Mouse (Mus musculus): ENCODE data around the gene Ntmt1. TPM values are rescaled to one million over a fixed set of nuclear protein-coding genes. Genes with fewer than 3 reads are reported as not detected.

Ntmt1 gene
- polyA plus RNA-seq, 1 experiment, result 23.8 TPM

GRCm38 (mm10) chr2:30823385-30824153 lies 15.9 kb downstream of the Ntmt1 start:
- Histone ChIP-seq H3K27me3 (ENCODE audit: control insufficient read depth, insufficient read depth, low read length) (no peaks in the 10 kb centered on the region), H3K4me1 (ENCODE audit: control insufficient read depth, insufficient read depth, insufficient read length, low read length) (peaks cover 9% of the 10 kb centered on the region), H3K27ac (ENCODE audit: insufficient read depth, low read depth, low read length) (no peak overlapping the region), H3K36me3 (ENCODE audit: control insufficient read depth, insufficient read depth, low read length) (peaks cover 39% of the 10 kb centered on the region), H3K4me3 (ENCODE audit: low read depth, low read length) (no peak overlapping the region)
- WGBS, result 70% methylated on average over 13 of the region's 13 CpGs
- no peak for TF ChIP-seq CTCF (IDR thresholded peaks at IDR 0.05; ENCODE audit: extremely low read depth, insufficient read length, insufficient replicate concordance, low read depth, low read length)
- TF ChIP-seq POLR2A (IDR thresholded peaks at IDR 0.05; ENCODE audit: low read depth, low read length), result no peak

DNA sequence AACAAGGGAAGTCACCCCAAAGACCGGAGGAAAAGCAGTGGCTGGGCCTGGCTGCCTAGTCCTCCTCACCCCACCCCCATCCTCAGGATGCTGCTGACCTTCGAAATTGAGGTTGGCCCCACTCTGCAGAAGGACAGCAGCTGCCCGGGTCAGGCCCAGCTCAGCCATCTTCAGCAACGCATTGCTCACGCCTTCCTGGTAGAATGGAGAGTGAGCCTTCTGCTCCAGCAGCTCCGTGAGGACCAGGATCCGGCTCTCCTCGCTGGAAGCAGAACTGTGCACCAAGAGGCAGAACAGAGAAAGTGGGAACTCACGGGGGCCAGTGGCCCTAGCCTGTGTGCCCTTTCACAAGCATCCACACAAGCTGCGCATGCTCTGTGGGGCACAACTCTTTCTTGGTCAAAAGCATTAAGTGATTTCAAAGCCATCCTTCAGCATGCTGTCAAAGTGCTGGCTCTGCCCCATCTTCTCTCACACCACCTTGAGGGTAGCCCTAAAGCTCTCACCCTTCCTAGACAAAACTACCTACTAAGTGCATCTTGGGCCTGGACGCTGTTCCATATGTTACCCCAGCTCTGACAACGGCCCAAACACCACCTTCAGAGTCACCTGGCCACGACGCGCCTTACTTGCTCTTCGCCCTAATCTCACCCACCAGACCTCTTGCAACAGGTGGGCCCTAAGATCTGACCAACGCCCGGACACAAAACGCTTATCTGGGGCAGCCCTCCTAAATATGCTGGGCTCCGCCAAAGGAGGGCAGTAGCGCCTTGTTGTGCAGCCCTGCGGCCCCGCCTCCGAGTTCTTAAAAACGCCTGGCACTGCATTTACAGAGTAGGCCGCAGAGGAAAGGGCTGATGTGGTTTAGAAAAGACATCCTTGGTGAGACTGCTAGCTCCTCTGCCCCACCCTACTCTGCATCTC lies 19.5 kb downstream of the Ntmt1 start:
- Histone ChIP-seq H3K4me1 (ENCODE audit: control insufficient read depth, insufficient read depth, insufficient read length, low read length) (peaks cover 9% of the 10 kb centered on the region), H3K4me3 (ENCODE audit: low read depth, low read length) (peak overlapping the region; percentile 88), H3K27me3 (ENCODE audit: control insufficient read depth, insufficient read depth, low read length) (no peaks in the 10 kb centered on the region), H3K27ac (ENCODE audit: insufficient read depth, low read depth, low read length) (no peak overlapping the region), H3K36me3 (ENCODE audit: control insufficient read depth, insufficient read depth, low read length) (peaks cover 31% of the 10 kb centered on the region)
- TF ChIP-seq CTCF (IDR thresholded peaks at IDR 0.05; ENCODE audit: extremely low read depth, insufficient read length, insufficient replicate concordance, low read depth, low read length) (no peak), POLR2A (IDR thresholded peaks at IDR 0.05; ENCODE audit: low read depth, low read length) (no peak)
- WGBS, result 25% methylated on average over 26 of the region's 26 CpGs

DNA sequence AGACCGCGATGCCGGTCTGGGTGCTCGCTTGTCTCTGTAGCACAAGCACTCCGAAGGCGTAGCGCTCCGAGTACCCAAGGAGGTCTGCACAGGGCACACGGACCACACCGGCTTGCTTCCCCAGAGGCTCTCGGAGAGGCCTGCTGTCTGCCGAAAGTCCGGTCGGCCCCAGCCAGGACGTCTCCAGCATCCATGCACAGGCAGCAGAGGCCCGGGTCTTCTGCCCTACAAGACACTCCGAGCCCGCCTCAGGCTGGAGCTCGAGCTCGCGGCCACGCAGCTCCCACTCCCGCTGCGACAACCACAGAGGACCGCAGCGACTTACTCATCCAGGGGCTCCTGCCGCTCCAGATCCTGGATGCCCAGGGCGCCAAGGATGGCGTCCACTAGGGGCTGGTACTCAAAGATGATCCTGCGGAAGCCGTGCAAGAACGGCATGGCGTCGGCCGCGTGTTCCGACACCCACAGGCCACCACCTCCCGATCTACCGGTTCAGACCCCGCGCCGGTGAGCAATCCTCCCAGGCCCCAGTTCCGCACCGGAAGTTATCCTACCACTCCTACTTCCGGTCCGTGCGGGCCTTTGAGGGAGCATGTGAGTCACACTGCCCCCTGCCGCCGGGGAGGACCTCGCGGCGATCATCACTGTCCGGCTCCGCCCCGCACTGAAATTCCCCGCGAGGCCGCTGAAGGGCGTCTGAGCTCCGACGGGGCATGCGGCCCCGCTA lies 20.3 kb downstream of the Ntmt1 start:
- peak; percentile 87 for TF ChIP-seq CTCF (IDR thresholded peaks at IDR 0.05; ENCODE audit: extremely low read depth, insufficient read length, insufficient replicate concordance, low read depth, low read length)
- peak; percentile 69 for TF ChIP-seq POLR2A (IDR thresholded peaks at IDR 0.05; ENCODE audit: low read depth, low read length)
- peaks cover 9% of the 10 kb centered on the region for H3K4me1 ChIP-seq (ENCODE audit: control insufficient read depth, insufficient read depth, insufficient read length, low read length)
- H3K27ac ChIP-seq (ENCODE audit: insufficient read depth, low read depth, low read length), result no peak overlapping the region
- WGBS, result under 1% methylated on average over 63 of the region's 63 CpGs
- no peaks in the 10 kb centered on the region for H3K27me3 ChIP-seq (ENCODE audit: control insufficient read depth, insufficient read depth, low read length)
- peak overlapping the region; percentile 88 for H3K4me3 ChIP-seq (ENCODE audit: low read depth, low read length)
- H3K36me3 ChIP-seq (ENCODE audit: control insufficient read depth, insufficient read depth, low read length), result peaks cover 25% of the 10 kb centered on the region

GRCm38 (mm10) chr2:30829315-30829714 lies 21.7 kb downstream of the Ntmt1 start:
- TF ChIP-seq CTCF (IDR thresholded peaks at IDR 0.05; ENCODE audit: extremely low read depth, insufficient read length, insufficient replicate concordance, low read depth, low read length) (peak; percentile 53; the same call in 1 of the 2 replicates), POLR2A (IDR thresholded peaks at IDR 0.05; ENCODE audit: low read depth, low read length) (no peak)
- H3K27ac ChIP-seq (ENCODE audit: insufficient read depth, low read depth, low read length), result no peak overlapping the region
- no peak overlapping the region for H3K4me3 ChIP-seq (ENCODE audit: low read depth, low read length)
- H3K36me3 ChIP-seq (ENCODE audit: control insufficient read depth, insufficient read depth, low read length), result peaks cover 11% of the 10 kb centered on the region
- WGBS, result 40% methylated on average over 5 of the region's 5 CpGs
- H3K4me1 ChIP-seq (ENCODE audit: control insufficient read depth, insufficient read depth, insufficient read length, low read length), result peaks cover 9% of the 10 kb centered on the region
- no peaks in the 10 kb centered on the region for H3K27me3 ChIP-seq (ENCODE audit: control insufficient read depth, insufficient read depth, low read length)

DNA sequence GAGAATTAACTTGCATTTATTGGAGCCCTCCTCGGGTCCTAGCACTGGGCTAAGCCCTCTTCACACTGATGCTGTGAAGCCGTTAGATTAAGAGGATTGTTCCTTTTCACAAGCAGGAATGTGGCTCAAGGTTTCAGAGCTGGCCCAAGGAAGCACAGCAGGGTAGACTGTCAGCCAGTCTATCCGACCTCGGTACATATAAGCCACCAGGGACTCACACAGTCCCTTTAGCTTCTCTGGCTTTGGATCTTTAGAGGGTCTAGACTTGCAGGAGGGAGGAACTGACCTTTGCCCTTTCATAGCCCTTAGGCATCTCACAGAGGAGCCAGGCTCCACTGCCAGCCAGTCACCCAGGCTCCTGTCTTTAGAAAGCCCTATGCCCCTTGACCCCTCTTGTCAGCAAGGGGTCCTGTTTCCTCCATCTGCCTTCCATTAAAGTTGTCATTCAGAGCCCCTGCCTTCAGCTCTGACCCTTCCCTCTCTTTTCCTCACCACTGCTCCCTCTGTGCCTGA lies 22.7 kb downstream of the Ntmt1 start, which contains the start of gene Asb6:
Asb6 (minus strand) TSS at position 51 of the 513 bp plus-strand sequence.
- Histone ChIP-seq H3K36me3 (ENCODE audit: control insufficient read depth, insufficient read depth, low read length) (peaks cover 2% of the 10 kb centered on the region; the same call in 1 of the 2 replicates), H3K4me3 (ENCODE audit: low read depth, low read length) (no peak within 1 kb of the TSS), H3K27me3 (ENCODE audit: control insufficient read depth, insufficient read depth, low read length) (no peaks in the 10 kb centered on the region), H3K27ac (ENCODE audit: insufficient read depth, low read depth, low read length) (no peak within 1 kb of the TSS), H3K4me1 (ENCODE audit: control insufficient read depth, insufficient read depth, insufficient read length, low read length) (peaks cover 9% of the 10 kb centered on the region)
- TF ChIP-seq POLR2A (IDR thresholded peaks at IDR 0.05; ENCODE audit: low read depth, low read length) (no peak), CTCF (IDR thresholded peaks at IDR 0.05; ENCODE audit: extremely low read depth, insufficient read length, insufficient replicate concordance, low read depth, low read length) (no peak)
- 52% methylated on average over 4 of the region's 4 CpGs for WGBS

DNA sequence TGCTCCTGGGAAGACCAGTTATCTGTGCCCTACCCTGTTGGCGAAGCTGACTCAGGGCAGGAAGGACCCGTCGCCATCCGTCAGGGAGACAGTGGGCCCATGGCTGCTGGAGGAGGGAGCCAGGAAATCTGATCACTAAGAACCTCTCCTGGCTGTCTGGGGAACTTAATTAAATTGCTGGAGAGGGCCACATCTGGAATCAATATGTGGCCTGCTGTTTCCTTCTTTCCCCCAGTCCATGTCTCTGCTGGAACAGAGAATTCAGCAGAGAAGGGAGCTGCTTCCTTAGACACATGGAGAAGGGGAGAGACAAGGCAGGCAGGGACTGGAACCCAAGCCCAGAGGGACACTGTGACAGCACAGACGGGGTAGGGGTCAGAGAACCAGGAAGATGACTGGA lies 26.0 kb downstream of the Ntmt1 start:
- Histone ChIP-seq H3K27ac (ENCODE audit: insufficient read depth, low read depth, low read length) (no peak overlapping the region), H3K4me1 (ENCODE audit: control insufficient read depth, insufficient read depth, insufficient read length, low read length) (no peaks in the 10 kb centered on the region), H3K4me3 (ENCODE audit: low read depth, low read length) (no peak overlapping the region), H3K27me3 (ENCODE audit: control insufficient read depth, insufficient read depth, low read length) (peaks cover 5% of the 10 kb centered on the region; the same call in 1 of the 2 replicates), H3K36me3 (ENCODE audit: control insufficient read depth, insufficient read depth, low read length) (no peaks in the 10 kb centered on the region)
- 70% methylated on average over 5 of the region's 5 CpGs for WGBS
- TF ChIP-seq POLR2A (IDR thresholded peaks at IDR 0.05; ENCODE audit: low read depth, low read length) (no peak), CTCF (IDR thresholded peaks at IDR 0.05; ENCODE audit: extremely low read depth, insufficient read length, insufficient replicate concordance, low read depth, low read length) (no peak)
